Mouse (Mus musculus): ENCODE results near the gene Mrpl16. TPM values are rescaled to one million over a fixed set of nuclear protein-coding genes. Genes with fewer than 3 reads are reported as not detected.

Gene Mrpl16
- polyA plus RNA-seq, 1 experiment from 2014 or later: 78.5 TPM

DNA sequence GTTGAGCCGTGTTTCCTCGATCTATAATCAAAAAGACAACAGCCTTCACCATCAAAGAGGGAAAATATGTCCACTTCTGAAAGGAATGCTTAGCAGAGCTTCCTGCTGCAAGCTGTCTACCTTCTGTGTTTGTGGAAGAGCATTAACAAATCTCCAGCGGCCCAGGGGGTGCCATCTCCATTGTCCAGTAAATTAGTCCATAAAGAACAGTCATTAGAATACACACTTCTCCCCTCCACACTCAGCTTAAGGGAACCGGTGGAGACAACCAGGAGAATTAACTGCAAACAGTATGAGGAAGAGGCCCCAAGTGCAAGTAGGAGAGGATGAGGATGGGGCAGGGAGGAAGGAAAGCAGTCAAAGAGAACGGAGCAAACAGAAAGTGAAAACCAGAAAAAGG lies 21.6 kb downstream of the Mrpl16 start:
- no peak for ATAC-seq (replicated peaks; ENCODE audit: insufficient number of reproducible peaks, low FRiP score, low TSS enrichment)
- Histone ChIP-seq H3K4me2 (no peak overlapping the region), H3K27ac (ENCODE audit: low read depth, low read length) (no peak overlapping the region), H3K4me1 (ENCODE audit: control insufficient read depth, insufficient read depth, low read length) (no peaks in the 10 kb centered on the region), H3K4me3 (ENCODE audit: low read depth, low read length) (no peak overlapping the region), H3K36me3 (ENCODE audit: control insufficient read depth, insufficient read depth, low read length) (no peaks in the 10 kb centered on the region), H3K9ac (ENCODE audit: low read depth, low read length) (no peak overlapping the region), H3K9me3 (replicated peaks; ENCODE audit: control insufficient read depth, low read length) (no peaks in the 10 kb centered on the region), H3K27me3 (ENCODE audit: control insufficient read depth, insufficient read depth, low read length) (no peaks in the 10 kb centered on the region)
- WGBS (ENCODE audit: insufficient replicate concordance): 64% methylated on average over 5 of the region's 5 CpGs

DNA sequence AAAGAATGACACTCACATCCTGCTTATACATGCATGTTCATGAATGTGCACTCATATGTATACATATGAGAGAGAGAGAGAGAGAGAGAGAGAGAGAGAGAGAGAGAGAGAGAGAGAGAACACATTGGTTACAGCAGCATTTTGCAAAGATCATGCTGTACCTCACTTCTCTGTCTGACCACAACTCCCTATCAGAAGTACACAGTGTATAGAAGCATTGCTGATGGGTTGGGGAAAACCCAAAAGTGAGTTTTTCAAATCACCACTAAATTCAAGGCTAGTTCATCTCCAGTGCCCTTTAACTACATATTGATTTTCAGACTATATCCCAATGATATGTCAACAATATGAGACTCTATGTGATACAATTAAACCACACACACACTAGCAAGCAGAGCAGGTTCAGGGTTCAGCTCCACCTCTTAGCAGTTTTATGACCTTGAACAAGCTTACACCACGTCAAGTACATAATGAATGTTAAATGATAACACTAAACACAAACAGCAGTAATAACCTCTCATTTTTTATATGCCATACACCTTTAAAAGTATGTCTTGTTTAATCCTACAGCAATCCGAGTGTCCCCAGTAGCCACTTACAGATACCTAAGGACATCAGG lies 23.7 kb downstream of the Mrpl16 start:
- no peaks in the 10 kb centered on the region for H3K27me3 ChIP-seq (ENCODE audit: control insufficient read depth, insufficient read depth, low read length)
- no peaks in the 10 kb centered on the region for H3K9me3 ChIP-seq (replicated peaks; ENCODE audit: control insufficient read depth, low read length)
- H3K36me3 ChIP-seq (ENCODE audit: control insufficient read depth, insufficient read depth, low read length): no peaks in the 10 kb centered on the region
- no peak for ATAC-seq (replicated peaks; ENCODE audit: insufficient number of reproducible peaks, low FRiP score, low TSS enrichment)
- H3K4me3 ChIP-seq (ENCODE audit: low read depth, low read length): no peak overlapping the region
- WGBS (ENCODE audit: insufficient replicate concordance): 70% methylated on average over 2 of the region's 2 CpGs
- H3K4me2 ChIP-seq: no peak overlapping the region
- H3K4me1 ChIP-seq (ENCODE audit: control insufficient read depth, insufficient read depth, low read length): no peaks in the 10 kb centered on the region
- no peak overlapping the region for H3K9ac ChIP-seq (ENCODE audit: low read depth, low read length)
- no peak overlapping the region for H3K27ac ChIP-seq (ENCODE audit: low read depth, low read length)

- no peaks in the 10 kb centered on the region for H3K9me3 ChIP-seq (replicated peaks; ENCODE audit: control insufficient read depth, low read length)
- no peaks in the 10 kb centered on the region for H3K27me3 ChIP-seq (ENCODE audit: control insufficient read depth, insufficient read depth, low read length)
- no peak overlapping the region for H3K4me3 ChIP-seq (ENCODE audit: low read depth, low read length)
- 79% methylated on average over 6 of the region's 6 CpGs for WGBS (ENCODE audit: insufficient replicate concordance)
- ATAC-seq (replicated peaks; ENCODE audit: insufficient number of reproducible peaks, low FRiP score, low TSS enrichment): no peak
- H3K27ac ChIP-seq (ENCODE audit: low read depth, low read length): no peak overlapping the region
- no peaks in the 10 kb centered on the region for H3K4me1 ChIP-seq (ENCODE audit: control insufficient read depth, insufficient read depth, low read length)
- no peak overlapping the region for H3K9ac ChIP-seq (ENCODE audit: low read depth, low read length)
- H3K36me3 ChIP-seq (ENCODE audit: control insufficient read depth, insufficient read depth, low read length): no peaks in the 10 kb centered on the region
- H3K4me2 ChIP-seq: no peak overlapping the region
Measured at GRCm38 (mm10) chr19:11794447-11794846, 24.3 kb downstream of the Mrpl16 start.

DNA sequence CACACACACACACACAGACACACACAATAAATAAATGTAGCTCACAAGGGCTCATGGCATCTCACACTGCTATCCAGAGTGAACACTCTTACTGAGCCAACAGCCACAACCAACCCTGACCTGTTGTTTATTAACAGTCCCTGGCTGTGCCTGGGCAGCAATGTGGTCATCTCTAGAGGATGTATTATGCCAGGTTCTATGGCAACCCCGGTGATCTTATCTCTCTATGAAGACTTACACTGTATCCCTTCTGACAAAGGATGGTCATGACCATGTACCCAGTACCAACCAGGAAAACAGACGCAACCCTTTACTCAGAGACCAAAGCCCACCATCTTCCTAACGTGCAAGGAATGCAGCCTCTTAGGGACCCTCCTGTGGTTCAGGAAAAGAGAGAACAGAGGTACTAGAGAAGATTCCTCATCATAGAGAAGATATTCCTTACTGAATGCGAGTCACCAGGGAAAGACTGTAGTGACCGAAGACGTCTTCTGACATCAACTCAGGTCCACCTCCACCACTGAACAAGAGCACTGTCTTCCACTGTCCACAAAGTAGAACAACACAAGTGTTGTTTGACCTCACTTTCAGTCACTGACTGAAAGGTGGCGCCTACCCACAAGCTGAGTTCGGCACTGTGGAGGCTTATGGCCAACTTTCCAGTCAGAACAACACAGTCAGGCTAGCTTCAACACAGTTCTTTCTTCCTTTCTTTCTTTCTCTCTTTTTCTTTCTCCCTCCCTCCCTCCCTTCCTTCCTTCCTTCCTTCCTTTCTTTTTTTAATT lies 30.5 kb downstream of the Mrpl16 start:
- H3K9me3 ChIP-seq (replicated peaks; ENCODE audit: control insufficient read depth, low read length): no peaks in the 10 kb centered on the region

DNA sequence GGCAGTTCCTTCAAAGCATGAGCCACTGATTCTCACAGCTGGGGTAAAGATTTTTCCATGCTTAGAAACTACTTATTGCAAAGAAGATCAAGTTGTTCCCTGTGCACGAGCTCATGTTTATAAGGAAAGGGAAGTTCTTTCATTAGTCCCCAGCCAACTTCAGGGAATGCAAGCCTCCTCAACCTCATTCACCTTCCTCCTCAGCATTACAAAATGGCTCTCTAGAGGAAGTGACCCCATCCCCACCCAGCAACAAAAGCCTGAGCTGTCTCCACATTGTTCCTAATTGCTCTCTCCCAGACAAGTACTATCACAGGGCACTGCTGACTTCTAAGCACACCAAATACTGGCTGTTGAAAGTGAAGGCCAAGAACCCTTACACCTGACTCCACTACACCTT lies 34.2 kb downstream of the Mrpl16 start:
- Histone ChIP-seq H3K9me3 (replicated peaks; ENCODE audit: control insufficient read depth, low read length) (no peaks in the 10 kb centered on the region), H3K27me3 (ENCODE audit: control insufficient read depth, insufficient read depth, low read length) (no peaks in the 10 kb centered on the region), H3K27ac (ENCODE audit: low read depth, low read length) (no peak overlapping the region), H3K4me3 (ENCODE audit: low read depth, low read length) (no peak overlapping the region), H3K36me3 (ENCODE audit: control insufficient read depth, insufficient read depth, low read length) (no peaks in the 10 kb centered on the region), H3K4me2 (no peak overlapping the region), H3K9ac (ENCODE audit: low read depth, low read length) (no peak overlapping the region), H3K4me1 (ENCODE audit: control insufficient read depth, insufficient read depth, low read length) (no peaks in the 10 kb centered on the region)
- ATAC-seq (replicated peaks; ENCODE audit: insufficient number of reproducible peaks, low FRiP score, low TSS enrichment): no peak
- 50% methylated on average over 1 of the region's 1 CpGs for WGBS (ENCODE audit: insufficient replicate concordance)

More for the DNA sequence above, 30.5 kb downstream of the Mrpl16 start:
- H3K4me2 ChIP-seq: no peak overlapping the region
- no peak overlapping the region for H3K9ac ChIP-seq (ENCODE audit: low read depth, low read length)
- no peaks in the 10 kb centered on the region for H3K27me3 ChIP-seq (ENCODE audit: control insufficient read depth, insufficient read depth, low read length)
- no peak for ATAC-seq (replicated peaks; ENCODE audit: insufficient number of reproducible peaks, low FRiP score, low TSS enrichment)
- H3K4me3 ChIP-seq (ENCODE audit: low read depth, low read length): no peak overlapping the region
- 71% methylated on average over 8 of the region's 8 CpGs for WGBS (ENCODE audit: insufficient replicate concordance)
- H3K4me1 ChIP-seq (ENCODE audit: control insufficient read depth, insufficient read depth, low read length): no peaks in the 10 kb centered on the region
- H3K27ac ChIP-seq (ENCODE audit: low read depth, low read length): no peak overlapping the region
- no peaks in the 10 kb centered on the region for H3K36me3 ChIP-seq (ENCODE audit: control insufficient read depth, insufficient read depth, low read length)

GRCm38 (mm10) chr19:11807251-11807650 lies 37.1 kb downstream of the Mrpl16 start:
- Histone ChIP-seq H3K9me3 (replicated peaks; ENCODE audit: control insufficient read depth, low read length) (no peaks in the 10 kb centered on the region), H3K4me3 (ENCODE audit: low read depth, low read length) (no peak overlapping the region)
- ATAC-seq (replicated peaks; ENCODE audit: insufficient number of reproducible peaks, low FRiP score, low TSS enrichment): no peak

GRCm38 (mm10) chr19:11807822-11808221 lies 37.6 kb downstream of the Mrpl16 start:
- H3K4me1 ChIP-seq (ENCODE audit: control insufficient read depth, insufficient read depth, low read length): no peaks in the 10 kb centered on the region
- ATAC-seq (replicated peaks; ENCODE audit: insufficient number of reproducible peaks, low FRiP score, low TSS enrichment): no peak

More at GRCm38 (mm10) chr19:11807251-11807650, 37.1 kb downstream of the Mrpl16 start:
- Histone ChIP-seq H3K4me1 (ENCODE audit: control insufficient read depth, insufficient read depth, low read length) (no peaks in the 10 kb centered on the region), H3K27ac (ENCODE audit: low read depth, low read length) (no peak overlapping the region), H3K4me2 (no peak overlapping the region), H3K36me3 (ENCODE audit: control insufficient read depth, insufficient read depth, low read length) (no peaks in the 10 kb centered on the region), H3K27me3 (ENCODE audit: control insufficient read depth, insufficient read depth, low read length) (no peaks in the 10 kb centered on the region), H3K9ac (ENCODE audit: low read depth, low read length) (no peak overlapping the region)
- WGBS (ENCODE audit: insufficient replicate concordance): 39% methylated on average over 2 of the region's 2 CpGs

DNA sequence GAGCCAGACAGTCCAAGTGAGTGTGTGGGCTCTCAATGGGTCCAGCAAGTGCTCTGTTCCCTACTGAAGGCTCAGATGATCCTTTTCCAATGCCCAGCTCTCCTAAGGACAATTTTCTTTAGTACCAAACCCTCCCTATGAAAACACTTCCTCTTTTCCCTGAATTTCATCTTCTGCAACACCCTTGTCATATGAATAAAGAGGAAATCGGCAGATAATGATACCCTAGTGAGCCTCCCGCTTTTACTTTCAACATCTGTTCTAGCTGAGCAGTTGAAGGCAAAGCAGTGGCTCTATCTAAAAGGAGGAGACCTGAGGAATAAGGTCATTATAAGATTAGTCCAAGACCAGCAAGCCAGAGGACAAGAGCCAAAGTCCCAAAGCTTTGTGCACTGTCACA lies 38.3 kb downstream of the Mrpl16 start:
- H3K27ac ChIP-seq (ENCODE audit: low read depth, low read length): no peak overlapping the region
- no peak overlapping the region for H3K4me2 ChIP-seq
- no peaks in the 10 kb centered on the region; the same call in 1 of the 2 replicates for H3K4me1 ChIP-seq (ENCODE audit: control insufficient read depth, insufficient read depth, low read length)
- 82% methylated on average over 2 of the region's 2 CpGs for WGBS (ENCODE audit: insufficient replicate concordance)
- no peaks in the 10 kb centered on the region for H3K36me3 ChIP-seq (ENCODE audit: control insufficient read depth, insufficient read depth, low read length)
- H3K9ac ChIP-seq (ENCODE audit: low read depth, low read length): no peak overlapping the region
- no peaks in the 10 kb centered on the region for H3K27me3 ChIP-seq (ENCODE audit: control insufficient read depth, insufficient read depth, low read length)
- H3K4me3 ChIP-seq (ENCODE audit: low read depth, low read length): no peak overlapping the region
- no peak for ATAC-seq (replicated peaks; ENCODE audit: insufficient number of reproducible peaks, low FRiP score, low TSS enrichment)
- H3K9me3 ChIP-seq (replicated peaks; ENCODE audit: control insufficient read depth, low read length): no peaks in the 10 kb centered on the region

More at GRCm38 (mm10) chr19:11807822-11808221, 37.6 kb downstream of the Mrpl16 start:
- no peak overlapping the region for H3K9ac ChIP-seq (ENCODE audit: low read depth, low read length)
- H3K4me2 ChIP-seq: no peak overlapping the region
- no peaks in the 10 kb centered on the region for H3K9me3 ChIP-seq (replicated peaks; ENCODE audit: control insufficient read depth, low read length)
- no peak overlapping the region for H3K27ac ChIP-seq (ENCODE audit: low read depth, low read length)
- H3K4me3 ChIP-seq (ENCODE audit: low read depth, low read length): no peak overlapping the region
- 66% methylated on average over 6 of the region's 6 CpGs for WGBS (ENCODE audit: insufficient replicate concordance)
- no peaks in the 10 kb centered on the region for H3K27me3 ChIP-seq (ENCODE audit: control insufficient read depth, insufficient read depth, low read length)
- no peaks in the 10 kb centered on the region for H3K36me3 ChIP-seq (ENCODE audit: control insufficient read depth, insufficient read depth, low read length)

All from heart, embryonic 11.5 days (tissue).